Mouse (Mus musculus): ENCODE results near the gene Gm1043. TPM values are rescaled to one million over a fixed set of nuclear protein-coding genes. Genes with fewer than 3 reads are reported as not detected.

The Gm1043 gene
- polyA plus RNA-seq, 1 experiment from 2014 or later, result not detected

DNA sequence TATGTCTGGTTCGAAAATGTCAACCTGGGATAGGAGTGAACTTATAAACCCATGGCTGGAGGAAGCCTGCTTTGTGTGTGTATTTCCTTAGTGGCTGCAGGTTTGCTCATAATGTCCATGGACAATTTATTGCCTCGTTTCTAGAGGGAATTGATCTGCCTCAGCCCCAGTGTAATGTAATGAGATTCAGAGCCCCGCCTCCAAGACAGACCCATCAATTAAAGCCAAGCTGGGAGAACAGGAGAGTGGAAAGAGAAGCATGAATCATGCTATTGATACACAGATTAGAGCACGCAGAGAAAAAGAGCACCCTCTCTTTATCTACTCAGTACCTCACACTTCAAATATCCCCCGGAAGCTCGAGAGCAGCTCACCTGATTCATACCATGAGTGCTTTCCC, 136.4 kb downstream of the Gm1043 start:
- DNase-seq (ENCODE audit: low read depth, low spot score) (no peak), ATAC-seq (no peak)
- in situ Hi-C loops (cut with MboI; ENCODE audit: low pct_unique_long_range_greater_than_20kb), result no loop called here
- no peak for TF ChIP-seq CTCF (IDR thresholded peaks at IDR 0.05)
- CTCF ChIA-PET, result interaction anchor here (1.1 to 1.4 kb wide), 2 partner anchors 12 to 13 kb away, joined by 3 read pairs; no protein-coding TSS in a partner anchor
- POLR2A ChIA-PET, result no interaction called here
- H3K27me3 ChIP-seq, result peaks cover 21% of the 10 kb centered on the region

DNA sequence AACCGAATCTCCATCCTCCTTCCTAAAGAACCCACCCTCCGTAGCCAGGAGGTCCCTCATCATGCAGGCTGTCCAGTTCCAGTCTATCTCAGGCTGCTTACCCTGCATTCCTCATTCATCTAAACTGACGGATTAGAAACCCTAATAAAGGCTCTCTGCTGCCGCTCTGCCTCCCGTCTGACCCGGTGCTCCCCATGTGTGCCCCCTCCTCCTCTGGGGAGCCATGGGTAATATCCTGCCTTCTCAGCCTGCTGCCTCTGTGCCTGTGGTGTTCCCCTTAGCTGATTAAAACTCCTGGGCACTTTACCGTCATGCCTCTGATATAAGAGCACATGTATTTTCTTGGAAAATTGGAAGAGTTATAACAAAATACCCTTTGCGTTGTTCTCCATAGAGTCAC, 137.1 kb downstream of the Gm1043 start:
- DNase-seq (ENCODE audit: low read depth, low spot score) (no peak), ATAC-seq (no peak)
- CTCF ChIA-PET, result interaction anchor here (1.4 kb wide), 1 partner anchor 12 kb away, joined by 3 read pairs; no protein-coding TSS in a partner anchor
- POLR2A ChIA-PET, result no interaction called here
- peaks cover 27% of the 10 kb centered on the region for H3K27me3 ChIP-seq
- no peak for TF ChIP-seq CTCF (IDR thresholded peaks at IDR 0.05)
- in situ Hi-C loops (cut with MboI; ENCODE audit: low pct_unique_long_range_greater_than_20kb), result no loop called here

DNA sequence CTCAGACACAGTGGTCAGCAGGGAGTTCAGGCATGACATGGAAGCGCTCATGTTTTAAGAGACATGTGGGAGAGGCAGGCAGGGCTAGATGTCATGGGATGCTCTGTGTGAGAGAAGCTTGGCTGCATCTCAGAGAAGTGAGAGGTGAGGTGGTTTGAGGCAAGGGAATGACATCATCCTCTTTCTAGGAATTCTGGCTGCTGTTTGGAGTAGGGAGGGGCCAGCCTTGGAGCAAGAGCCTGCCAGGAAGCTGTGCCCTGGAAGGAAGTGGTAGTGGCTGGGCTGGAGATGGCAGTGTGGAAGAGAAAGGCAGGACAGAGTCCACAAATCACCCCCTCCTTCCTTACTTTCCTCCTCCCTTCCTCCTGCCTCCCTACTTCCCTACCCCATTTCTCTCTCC, 140.5 kb downstream of the Gm1043 start:
- in situ Hi-C loops (cut with MboI; ENCODE audit: low pct_unique_long_range_greater_than_20kb), result no loop called here
- ChIA-PET POLR2A (no interaction called here), CTCF (interaction anchor here (0.6 kb wide), 1 partner anchor 1020 kb away, joined by 3 read pairs; no protein-coding TSS in a partner anchor)
- TF ChIP-seq CTCF (IDR thresholded peaks at IDR 0.05), result no peak
- ATAC-seq (no peak), DNase-seq (ENCODE audit: low read depth, low spot score) (no peak)
- H3K27me3 ChIP-seq, result peaks cover 26% of the 10 kb centered on the region

DNA sequence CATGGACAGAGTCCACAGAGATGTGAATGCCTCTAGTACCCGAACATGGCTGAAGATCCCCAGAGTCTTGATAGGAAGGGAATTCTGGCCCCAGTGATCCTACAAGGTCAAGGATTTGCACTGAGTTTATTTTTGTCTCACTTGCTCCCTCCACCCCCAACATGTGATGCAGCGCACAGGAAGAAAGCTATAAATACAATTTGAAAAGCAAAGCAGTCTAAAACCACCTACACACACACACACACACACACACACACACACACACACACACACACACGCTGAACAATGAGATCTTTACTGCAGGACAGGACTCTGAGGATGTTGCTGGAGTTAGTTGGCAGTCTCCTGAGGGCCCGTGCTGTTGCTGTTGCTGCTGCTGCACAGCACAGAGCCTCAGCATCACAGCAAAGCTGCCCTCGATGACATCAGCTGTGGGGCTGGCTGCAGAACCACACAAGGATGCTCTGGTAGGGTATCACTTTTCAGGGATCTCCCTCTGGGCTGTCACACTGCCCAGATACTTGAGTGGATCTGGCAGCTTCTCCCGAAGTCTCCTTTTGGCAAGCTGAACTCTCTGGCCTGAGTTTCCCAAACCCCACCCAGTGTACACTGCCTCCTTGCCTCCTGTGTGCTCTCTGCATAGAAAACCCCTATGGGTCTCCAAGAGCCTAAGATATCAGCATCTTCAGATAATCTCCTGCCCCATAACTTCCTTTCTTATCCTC, 142.9 kb downstream of the Gm1043 start:
- no peak for DNase-seq (ENCODE audit: low read depth, low spot score)
- peaks cover 11% of the 10 kb centered on the region for H3K27me3 ChIP-seq
- in situ Hi-C loops (cut with MboI; ENCODE audit: low pct_unique_long_range_greater_than_20kb), result no loop called here
- no peak for TF ChIP-seq CTCF (IDR thresholded peaks at IDR 0.05)
- CTCF ChIA-PET, result no interaction called here
- ATAC-seq, result no peak
- POLR2A ChIA-PET, result no interaction called here

DNA sequence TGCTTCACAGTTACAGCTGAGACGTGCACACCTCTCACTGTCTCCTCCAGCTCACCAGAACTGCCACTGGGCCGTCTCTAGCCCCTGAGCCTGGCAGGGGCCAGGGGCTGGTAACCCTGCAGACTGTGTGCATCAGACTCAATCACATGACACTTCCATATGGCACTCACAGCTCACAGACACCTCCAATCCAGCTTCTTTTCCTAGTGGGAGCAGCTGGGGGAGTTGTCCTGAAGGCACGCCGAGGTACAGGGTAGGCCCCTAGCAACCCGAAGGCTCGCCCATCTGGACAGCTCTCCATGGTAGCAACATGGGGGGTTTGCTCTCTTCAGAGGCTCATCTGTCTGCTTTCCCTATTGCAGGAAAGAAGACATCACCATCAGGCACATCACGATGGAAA, 143.7 kb downstream of the Gm1043 start:
- ChIA-PET POLR2A (no interaction called here), CTCF (no interaction called here)

DNA sequence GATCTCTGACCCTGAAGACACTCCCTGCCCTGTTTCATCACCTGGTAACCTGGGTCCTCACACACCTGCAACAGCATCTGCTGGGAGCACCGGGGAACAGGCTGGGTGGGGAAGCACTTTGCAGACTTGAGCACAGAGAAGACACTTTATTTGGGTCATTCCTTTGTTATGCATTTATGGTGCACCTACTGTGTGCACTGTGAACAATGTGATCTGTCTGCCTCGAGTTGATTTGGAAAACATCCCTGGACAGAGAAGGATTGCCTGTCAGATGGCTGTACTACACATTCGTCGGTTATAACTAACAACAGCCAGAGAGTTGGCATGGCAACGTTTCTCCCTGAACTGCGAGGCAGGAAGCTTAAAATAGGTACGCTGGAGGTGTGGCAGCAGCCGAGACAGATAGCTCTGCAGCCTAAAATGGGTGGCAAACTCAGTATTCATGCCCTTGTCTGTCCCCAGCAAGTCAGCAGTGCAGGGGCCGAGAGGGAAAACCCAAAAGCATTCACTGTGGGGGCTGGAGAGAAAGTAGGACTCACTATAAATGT, 147.9 kb downstream of the Gm1043 start:
- ATAC-seq (no peak), DNase-seq (ENCODE audit: low read depth, low spot score) (no peak)
- TF ChIP-seq CTCF (IDR thresholded peaks at IDR 0.05), result no peak
- CTCF ChIA-PET, result no interaction called here
- H3K27me3 ChIP-seq, result no peaks in the 10 kb centered on the region
- in situ Hi-C loops (cut with MboI; ENCODE audit: low pct_unique_long_range_greater_than_20kb), result no loop called here
- POLR2A ChIA-PET, result no interaction called here

More for the DNA sequence above, 143.7 kb downstream of the Gm1043 start:
- H3K27me3 ChIP-seq, result peaks cover 11% of the 10 kb centered on the region
- ATAC-seq (no peak), DNase-seq (ENCODE audit: low read depth, low spot score) (no peak)
- TF ChIP-seq CTCF (IDR thresholded peaks at IDR 0.05), result no peak
- in situ Hi-C loops (cut with MboI; ENCODE audit: low pct_unique_long_range_greater_than_20kb), result no loop called here

DNA sequence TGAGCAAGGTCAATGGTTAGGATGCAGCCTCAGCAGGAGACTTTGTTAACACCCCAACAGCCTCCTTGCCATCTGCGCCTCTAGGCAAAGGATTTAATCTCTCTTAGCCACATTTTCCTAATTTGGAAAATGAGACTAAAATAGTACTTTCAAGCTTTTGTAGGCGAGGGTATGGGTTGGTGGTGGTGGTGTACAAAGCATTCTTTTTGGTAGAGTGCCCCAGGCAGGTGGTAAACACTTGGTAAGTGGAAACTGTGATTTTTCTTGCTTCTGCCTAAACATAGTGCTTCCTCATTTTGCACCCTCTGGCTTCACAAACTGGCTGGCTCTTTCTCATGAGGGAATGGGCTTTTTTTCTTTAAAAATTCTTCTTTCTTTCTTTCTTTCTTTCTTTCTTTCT, 153.5 kb downstream of the Gm1043 start:
- TF ChIP-seq CTCF (IDR thresholded peaks at IDR 0.05), result no peak
- H3K27me3 ChIP-seq, result peaks cover 6% of the 10 kb centered on the region
- no peak for ATAC-seq
- POLR2A ChIA-PET, result no interaction called here
- DNase-seq (ENCODE audit: low read depth, low spot score), result no peak
- in situ Hi-C loops (cut with MboI; ENCODE audit: low pct_unique_long_range_greater_than_20kb), result no loop called here
- CTCF ChIA-PET, result no interaction called here

DNA sequence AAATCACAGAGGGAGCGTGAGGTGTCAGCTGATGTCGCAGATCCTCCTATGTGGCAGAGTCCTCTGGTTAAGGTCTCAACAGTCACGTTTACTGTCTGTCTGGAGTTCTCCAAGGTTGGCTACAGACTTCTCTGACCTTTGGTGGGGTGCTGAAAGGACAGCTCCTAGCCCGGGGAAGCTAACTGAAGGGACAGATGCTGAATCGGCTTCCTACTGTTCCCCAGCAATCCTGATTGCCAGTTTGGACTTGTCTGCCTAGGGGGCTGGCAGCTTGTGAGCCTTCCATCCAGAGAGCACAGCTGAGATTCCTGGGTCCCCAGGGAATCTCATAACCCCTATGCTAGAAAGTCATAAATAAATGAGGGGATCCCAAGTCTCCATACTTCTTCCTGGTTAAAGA, 155.4 kb downstream of the Gm1043 start:
- ChIA-PET CTCF (no interaction called here), POLR2A (no interaction called here)
- DNase-seq (ENCODE audit: low read depth, low spot score) (no peak), ATAC-seq (no peak)
- H3K27me3 ChIP-seq, result peaks cover 23% of the 10 kb centered on the region
- in situ Hi-C loops (cut with MboI; ENCODE audit: low pct_unique_long_range_greater_than_20kb), result no loop called here
- TF ChIP-seq CTCF (IDR thresholded peaks at IDR 0.05), result no peak

DNA sequence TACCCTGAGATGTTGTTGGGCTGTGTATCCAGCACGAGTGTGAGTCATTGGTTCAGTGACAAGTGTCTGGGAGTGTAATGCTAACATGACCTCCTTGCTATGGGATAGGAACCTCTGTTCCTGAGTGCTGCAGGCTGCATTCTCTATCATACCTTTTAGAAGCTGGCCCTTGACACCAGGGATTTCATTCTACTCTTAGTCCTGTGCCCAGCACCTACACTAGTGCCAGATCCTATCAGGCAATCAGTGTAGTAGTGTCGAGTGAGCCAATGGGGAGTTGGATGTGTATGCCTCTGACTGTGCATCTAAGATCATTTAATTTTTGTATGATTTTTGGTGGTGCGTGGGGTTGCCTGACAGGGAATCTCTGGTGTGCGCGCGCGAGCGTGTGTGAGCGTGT, 156.1 kb downstream of the Gm1043 start:
- ATAC-seq (no peak), DNase-seq (ENCODE audit: low read depth, low spot score) (no peak)
- H3K27me3 ChIP-seq, result peaks cover 30% of the 10 kb centered on the region
- TF ChIP-seq CTCF (IDR thresholded peaks at IDR 0.05), result no peak
- in situ Hi-C loops (cut with MboI; ENCODE audit: low pct_unique_long_range_greater_than_20kb), result no loop called here
- ChIA-PET CTCF (no interaction called here), POLR2A (no interaction called here)

DNA sequence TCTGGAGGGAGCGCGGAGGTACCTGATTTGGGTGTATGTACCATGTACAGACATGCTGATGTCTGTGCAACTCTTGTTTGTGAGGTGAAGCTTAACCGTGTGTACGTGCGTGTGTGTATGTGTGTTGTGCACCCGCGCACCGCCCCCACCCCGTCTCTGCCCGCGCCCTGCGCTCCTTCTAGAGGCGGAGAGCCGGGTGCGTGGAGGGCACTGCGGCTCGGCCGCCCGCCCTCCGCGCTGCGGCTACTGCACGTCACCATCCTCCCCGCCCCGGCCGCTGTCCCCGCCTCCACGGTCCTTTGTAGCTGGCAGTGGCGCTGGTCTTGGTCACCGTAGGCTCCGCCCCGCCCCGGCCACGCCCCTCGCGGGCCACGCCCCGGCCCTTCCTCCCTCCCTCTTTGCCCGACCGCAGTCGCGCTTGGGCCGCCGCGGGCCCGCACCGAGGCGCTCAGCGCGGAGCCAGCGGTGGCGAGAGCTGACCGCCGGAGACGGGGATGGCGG, 156.5 kb downstream of the Gm1043 start, which contains the start of gene Crmp1:
Crmp1 (plus strand) TSS at position 290 of the 501 bp plus-strand sequence.
- ChIA-PET CTCF (no interaction called here), POLR2A (no interaction called here)
- no peak for TF ChIP-seq CTCF (IDR thresholded peaks at IDR 0.05)
- no peak for DNase-seq (ENCODE audit: low read depth, low spot score)
- no peak for ATAC-seq
- H3K27me3 ChIP-seq, result peaks cover 35% of the 10 kb centered on the region
- in situ Hi-C loops (cut with MboI; ENCODE audit: low pct_unique_long_range_greater_than_20kb), result no loop called here

DNA sequence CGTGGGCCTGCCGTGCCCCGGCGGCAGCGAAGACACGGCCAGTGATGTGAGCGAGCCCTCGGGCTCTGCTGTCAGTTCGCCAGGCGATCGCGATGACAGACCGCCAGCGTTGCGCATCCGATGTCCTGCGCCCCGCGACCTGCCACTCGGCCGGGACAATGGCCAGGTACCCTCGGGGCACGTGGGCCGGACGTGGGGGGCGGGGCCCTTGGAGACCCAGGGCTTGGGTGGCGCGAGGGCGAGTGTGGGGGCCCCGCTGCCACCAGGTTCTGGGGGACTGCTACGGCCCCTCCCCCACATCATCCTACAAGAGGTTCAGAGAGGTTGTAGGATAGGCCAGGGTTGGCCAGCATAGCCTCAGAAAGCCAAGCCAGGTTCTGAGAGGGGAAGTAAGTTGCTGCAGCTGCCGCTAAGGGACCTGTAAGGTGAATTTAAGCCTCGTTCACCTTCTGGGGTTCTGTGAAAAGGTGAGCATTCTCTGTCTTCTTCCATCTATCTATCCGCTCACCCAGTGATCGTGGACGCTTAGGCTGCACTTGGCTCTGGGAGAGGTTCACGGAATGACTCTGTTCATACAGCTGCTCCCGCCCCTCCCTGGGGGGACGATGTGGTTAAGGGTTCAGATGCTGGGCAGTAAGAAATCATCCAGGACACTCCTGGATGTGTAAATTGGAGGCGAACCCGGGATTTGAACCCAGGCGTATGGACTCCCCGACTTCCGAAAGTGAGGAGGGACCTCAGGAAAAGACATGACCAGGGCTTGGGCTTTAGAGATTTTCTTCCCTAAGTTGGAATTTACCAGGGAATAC, 157.4 kb downstream of the Gm1043 start:
- ChIA-PET CTCF (no interaction called here), POLR2A (no interaction called here)
- H3K27me3 ChIP-seq, result peaks cover 41% of the 10 kb centered on the region
- in situ Hi-C loops (cut with MboI; ENCODE audit: low pct_unique_long_range_greater_than_20kb), result no loop called here
- no peak for DNase-seq (ENCODE audit: low read depth, low spot score)
- no peak for TF ChIP-seq CTCF (IDR thresholded peaks at IDR 0.05)
- no peak for ATAC-seq
